Mouse (Mus musculus) G1E (cell line): ENCODE measurements around the gene Pih1d1.

Source experiments
- CTCF ChIP-seq: IDR thresholded peaks from 2 replicates; pipeline ENCODE4 v1.5.1; 2012; ENCODE audit warnings: low read depth, low read length, inconsistent platforms, mixed read lengths
- TAL1 ChIP-seq: conservative IDR thresholded peaks from 2 replicates; pipeline ENCODE4 v1.6.1; 2012; ENCODE audit warnings: low read depth, low read length, inconsistent platforms, mixed read lengths

- TF ChIP-seq CTCF (no peak), TAL1 (no peak)
Observed at GRCm38 (mm10) chr7:45133446-45134159, 20.5 kb upstream of the Pih1d1 start.
